Mouse (Mus musculus): ENCODE data around the gene Tmem161a. TPM values are rescaled to one million over a fixed set of nuclear protein-coding genes. Genes with fewer than 3 reads are reported as not detected.

The Tmem161a gene
- polyA plus RNA-seq, 2 experiments: 15.6 to 38.0 TPM

DNA sequence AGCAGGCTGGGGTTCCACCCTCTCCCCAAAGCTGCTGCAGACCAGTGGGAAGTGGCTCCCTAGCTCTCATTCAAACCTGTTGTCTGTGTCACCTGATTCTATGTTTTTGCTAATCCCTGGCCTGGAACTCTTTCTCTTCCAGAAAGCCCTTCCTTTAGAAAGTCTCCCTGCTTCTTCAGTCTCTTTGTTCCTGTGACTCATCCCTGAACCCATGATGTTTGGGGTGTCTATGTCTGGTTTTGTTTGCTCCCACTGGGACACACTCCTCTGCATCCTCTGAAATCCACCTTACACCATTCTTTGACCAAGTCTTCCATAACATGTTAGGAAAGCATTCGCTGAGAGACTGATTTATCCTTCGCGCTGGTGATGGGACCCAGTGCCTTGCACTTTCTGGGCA is 42.1 kb upstream of the Tmem161a start:
- no peak for TF ChIP-seq EP300 (IDR thresholded peaks at IDR 0.05; ENCODE audit: low read depth)
- no peak for TF ChIP-seq CTCF (IDR thresholded peaks at IDR 0.05; ENCODE audit: low read depth)
- peaks cover 7% of the 10 kb centered on the region; the same call in 1 of the 2 replicates for H3K36me3 ChIP-seq (replicated peaks; ENCODE audit: control insufficient read depth, insufficient read depth, low read depth)
- H3K4me1 ChIP-seq (replicated peaks; ENCODE audit: control insufficient read depth in 2 of 2, insufficient read depth in 2 of 2, low read length in 1 of 2): peaks cover 7 to 20% of the 10 kb centered on the region in 2 experiments
- no peak overlapping the region for H3K4me3 ChIP-seq (ENCODE audit: insufficient read depth in 1 of 2, low read depth in 2 of 2, low read length in 2 of 2)
- H3K27me3 ChIP-seq (ENCODE audit: control insufficient read depth, insufficient read depth, low read length): no peaks in the 10 kb centered on the region
- no peak overlapping the region for H3K27ac ChIP-seq
- WGBS (ENCODE audit: insufficient replicate concordance): 71% methylated on average over 3 of the region's 3 CpGs
- no peak for ATAC-seq (ENCODE audit: insufficient read depth)
- H3K4me2 ChIP-seq (ENCODE audit: low read depth): no peak overlapping the region
- no peaks in the 10 kb centered on the region for H3K9me3 ChIP-seq (ENCODE audit: control insufficient read depth, low read length)
- no peak for DNase-seq (ENCODE audit: low read depth in 3 of 3, low spot score in 3 of 3)
- H3K9ac ChIP-seq (replicated peaks): no peak overlapping the region

- WGBS (ENCODE audit: insufficient replicate concordance): 1% methylated on average over 37 of the region's 37 CpGs
- Histone ChIP-seq H3K4me1 (replicated peaks; ENCODE audit: control insufficient read depth in 2 of 2, insufficient read depth in 2 of 2, low read length in 1 of 2) (peaks cover 7 to 20% of the 10 kb centered on the region in 2 experiments), H3K9me3 (ENCODE audit: control insufficient read depth, low read length) (no peaks in the 10 kb centered on the region), H3K36me3 (replicated peaks; ENCODE audit: control insufficient read depth, insufficient read depth, low read depth) (peaks cover 10% of the 10 kb centered on the region), H3K27ac (peak within 1 kb of the TSS; percentile 25), H3K27me3 (ENCODE audit: control insufficient read depth, insufficient read depth, low read length) (no peaks in the 10 kb centered on the region), H3K9ac (replicated peaks) (peak within 1 kb of the TSS; percentile 78), H3K4me2 (ENCODE audit: low read depth) (peak within 1 kb of the TSS; percentile 90), H3K4me3 (ENCODE audit: insufficient read depth in 1 of 2, low read depth in 2 of 2, low read length in 2 of 2) (peak within 1 kb of the TSS; percentile 68 to 87)
- peak; percentile 70 to 76 (median 72) for DNase-seq (ENCODE audit: low read depth in 3 of 3, low spot score in 3 of 3)
- TF ChIP-seq EP300 (IDR thresholded peaks at IDR 0.05; ENCODE audit: low read depth) (no peak), CTCF (IDR thresholded peaks at IDR 0.05; ENCODE audit: low read depth) (no peak)
- ATAC-seq (ENCODE audit: insufficient read depth): peak; percentile 83
Measured at GRCm38 (mm10) chr8:70131166-70131883, 40.8 kb upstream of the Tmem161a start, which contains the start of gene Nr2c2ap. Gene Nr2c2ap (plus strand): TSS chr8:70131333.

DNA sequence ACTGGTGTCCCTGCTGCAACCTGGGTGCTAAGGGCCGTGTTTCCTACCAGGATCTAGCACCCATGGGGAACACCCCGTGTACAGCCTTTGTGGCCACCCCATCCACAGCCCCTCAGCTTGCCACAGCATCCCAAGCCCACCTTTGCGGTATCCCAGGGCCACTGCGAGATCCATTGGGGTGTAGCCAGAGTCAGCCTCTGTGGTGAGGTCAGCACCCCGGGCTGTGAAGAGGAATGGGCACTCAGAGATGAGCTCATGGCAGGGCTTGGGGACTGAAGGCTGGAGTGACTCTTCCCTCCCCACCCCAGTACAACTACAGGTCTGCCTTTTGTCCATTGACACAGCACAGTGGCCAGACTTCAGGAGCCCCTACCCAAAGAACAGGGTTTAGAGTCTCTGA is 38.1 kb upstream of the Tmem161a start:
- TF ChIP-seq CTCF (IDR thresholded peaks at IDR 0.05; ENCODE audit: low read depth): no peak
- TF ChIP-seq EP300 (IDR thresholded peaks at IDR 0.05; ENCODE audit: low read depth): no peak
- WGBS (ENCODE audit: insufficient replicate concordance): 78% methylated on average over 5 of the region's 5 CpGs
- H3K36me3 ChIP-seq (replicated peaks; ENCODE audit: control insufficient read depth, insufficient read depth, low read depth): peaks cover 10% of the 10 kb centered on the region

DNA sequence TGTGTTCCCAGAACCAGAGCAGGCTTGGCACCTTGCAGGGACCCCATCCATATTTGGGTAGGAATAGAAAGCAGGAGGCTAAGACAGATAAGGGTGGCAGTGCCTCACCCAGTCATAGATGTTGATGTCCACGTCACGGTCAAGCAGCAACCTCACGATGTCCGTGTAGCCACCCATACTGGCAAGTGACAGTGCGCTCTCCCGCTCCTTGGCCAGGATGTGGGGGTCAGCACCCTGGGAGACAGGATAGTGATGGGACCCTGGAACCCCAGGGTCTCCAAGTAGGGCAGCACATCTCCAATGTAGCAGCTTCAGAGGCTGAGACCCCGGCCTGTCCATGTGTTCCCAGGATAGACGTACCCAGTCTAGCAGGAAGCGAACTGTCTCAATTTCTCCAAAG is 37.2 kb upstream of the Tmem161a start:
- no peaks in the 10 kb centered on the region for H3K27me3 ChIP-seq (ENCODE audit: control insufficient read depth, insufficient read depth, low read length)

More for the DNA sequence above, 38.1 kb upstream of the Tmem161a start:
- DNase-seq (ENCODE audit: low read depth in 3 of 3, low spot score in 3 of 3) (no peak), ATAC-seq (ENCODE audit: insufficient read depth) (no peak)
- H3K27me3 ChIP-seq (ENCODE audit: control insufficient read depth, insufficient read depth, low read length): no peaks in the 10 kb centered on the region
- H3K4me2 ChIP-seq (ENCODE audit: low read depth): no peak overlapping the region
- H3K4me3 ChIP-seq (ENCODE audit: insufficient read depth in 1 of 2, low read depth in 2 of 2, low read length in 2 of 2): no peak overlapping the region
- H3K9ac ChIP-seq (replicated peaks): no peak overlapping the region
- no peaks in the 10 kb centered on the region for H3K9me3 ChIP-seq (ENCODE audit: control insufficient read depth, low read length)
- peaks cover 14 to 26% of the 10 kb centered on the region in 2 experiments for H3K4me1 ChIP-seq (replicated peaks; ENCODE audit: control insufficient read depth in 2 of 2, insufficient read depth in 2 of 2, low read length in 1 of 2)
- H3K27ac ChIP-seq: no peak overlapping the region

DNA sequence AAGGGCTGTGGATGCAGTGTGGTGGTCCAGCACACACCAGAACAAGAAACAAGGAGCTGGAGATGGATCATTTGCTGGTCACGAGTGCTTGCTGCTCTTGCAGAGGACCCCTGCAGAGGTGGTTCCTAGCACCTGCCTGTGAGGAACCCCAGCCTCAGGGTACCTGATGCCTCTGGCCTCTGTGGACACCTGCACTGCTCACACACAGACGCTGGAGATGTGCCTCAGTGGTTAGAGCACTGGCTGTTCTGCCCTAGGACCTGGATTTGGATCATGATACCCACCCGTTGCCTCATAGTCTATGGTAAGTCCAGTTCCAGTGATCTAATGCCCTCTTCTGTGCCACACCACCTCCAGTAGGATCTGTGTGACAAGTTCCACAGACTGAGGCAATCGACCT is 35.6 kb upstream of the Tmem161a start:
- no peak for TF ChIP-seq CTCF (IDR thresholded peaks at IDR 0.05; ENCODE audit: low read depth)
- TF ChIP-seq EP300 (IDR thresholded peaks at IDR 0.05; ENCODE audit: low read depth): no peak
- Histone ChIP-seq H3K9ac (replicated peaks) (no peak overlapping the region), H3K4me2 (ENCODE audit: low read depth) (no peak overlapping the region), H3K4me3 (ENCODE audit: insufficient read depth in 1 of 2, low read depth in 2 of 2, low read length in 2 of 2) (no peak overlapping the region), H3K36me3 (replicated peaks; ENCODE audit: control insufficient read depth, insufficient read depth, low read depth) (peaks cover 10% of the 10 kb centered on the region), H3K9me3 (ENCODE audit: control insufficient read depth, low read length) (no peaks in the 10 kb centered on the region), H3K27me3 (ENCODE audit: control insufficient read depth, insufficient read depth, low read length) (no peaks in the 10 kb centered on the region), H3K4me1 (replicated peaks; ENCODE audit: control insufficient read depth in 2 of 2, insufficient read depth in 2 of 2, low read length in 1 of 2) (peaks cover 14 to 25% of the 10 kb centered on the region in 2 experiments), H3K27ac (no peak overlapping the region)
- DNase-seq (ENCODE audit: low read depth in 3 of 3, low spot score in 3 of 3) (no peak), ATAC-seq (ENCODE audit: insufficient read depth) (no peak)
- WGBS (ENCODE audit: insufficient replicate concordance): 70% methylated on average over 4 of the region's 4 CpGs

More for the DNA sequence above, 37.2 kb upstream of the Tmem161a start:
- peaks cover 10% of the 10 kb centered on the region for H3K36me3 ChIP-seq (replicated peaks; ENCODE audit: control insufficient read depth, insufficient read depth, low read depth)
- H3K4me3 ChIP-seq (ENCODE audit: insufficient read depth in 1 of 2, low read depth in 2 of 2, low read length in 2 of 2): no peak overlapping the region
- ATAC-seq (ENCODE audit: insufficient read depth): no peak
- H3K4me2 ChIP-seq (ENCODE audit: low read depth): no peak overlapping the region
- no peak overlapping the region for H3K27ac ChIP-seq
- H3K9me3 ChIP-seq (ENCODE audit: control insufficient read depth, low read length): no peaks in the 10 kb centered on the region
- DNase-seq (ENCODE audit: low read depth in 3 of 3, low spot score in 3 of 3): no peak
- TF ChIP-seq EP300 (IDR thresholded peaks at IDR 0.05; ENCODE audit: low read depth) (no peak), CTCF (IDR thresholded peaks at IDR 0.05; ENCODE audit: low read depth) (no peak)
- no peak overlapping the region for H3K9ac ChIP-seq (replicated peaks)
- H3K4me1 ChIP-seq (replicated peaks; ENCODE audit: control insufficient read depth in 2 of 2, insufficient read depth in 2 of 2, low read length in 1 of 2): peaks cover 14 to 19% of the 10 kb centered on the region in 2 experiments
- 70% methylated on average over 9 of the region's 9 CpGs for WGBS (ENCODE audit: insufficient replicate concordance)
